ENCODE assay signal across 12 mouse cellular contexts in the genomic region with DNA sequence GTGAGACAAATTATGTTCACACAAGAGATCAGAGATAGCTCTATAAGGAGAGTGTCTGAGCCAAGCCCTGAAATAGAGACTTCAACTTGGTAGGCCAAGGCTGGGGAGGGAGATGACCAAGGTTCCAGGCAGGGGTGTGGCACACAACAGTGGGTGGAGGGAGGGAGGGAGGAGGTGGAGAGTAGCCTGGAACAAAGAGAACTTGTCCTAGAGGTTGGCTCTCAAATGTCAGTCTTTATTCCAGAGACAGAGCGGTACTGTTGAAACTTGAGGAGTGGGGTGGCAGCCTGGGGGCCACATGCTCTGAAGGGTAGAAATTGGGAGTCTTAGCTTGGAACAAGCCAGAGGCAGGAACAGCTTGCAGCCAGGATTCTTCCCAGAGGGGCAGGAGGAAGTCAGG.
DNase-seq lines count a peak whose midpoint lies in the region; ATAC-seq lines count a peak whose summit lies in the region.
"Had no signal": no experiment of that assay in that cellular context is flagged by ENCODE, and none has a peak within 500 bp of the region (broad histone marks: within the 10 kb centered on the region; RNA-seq: fewer than 3 reads in every experiment).

No protein-coding gene starts in this region.

- no peaks in the 10 kb centered on the region for H3K9me3 ChIP-seq in heart, embryonic 11.5 days (replicated peaks; ENCODE audit: control insufficient read depth, low read length)
- H3K9me3 ChIP-seq in neural tube, embryonic 12.5 days: no peaks in the 10 kb centered on the region
- no peaks in the 10 kb centered on the region for H3K9me3 ChIP-seq in embryonic facial prominence, embryonic 11.5 days (replicated peaks; ENCODE audit: control insufficient read depth, low read length)
- H3K9me3 ChIP-seq in limb, embryonic 15.5 days: no peaks in the 10 kb centered on the region
- H3K9me3 ChIP-seq: midbrain, embryonic 15.5 days had no signal

- no peaks in the 10 kb centered on the region for H3K27me3 ChIP-seq in heart, embryonic 11.5 days (ENCODE audit: control insufficient read depth, insufficient read depth, low read length)
- no peaks in the 10 kb centered on the region for H3K27me3 ChIP-seq in neural tube, embryonic 12.5 days (replicated peaks)
- no peaks in the 10 kb centered on the region for H3K27me3 ChIP-seq in embryonic facial prominence, embryonic 11.5 days (ENCODE audit: control insufficient read depth, insufficient read depth, low read length)
- H3K27me3 ChIP-seq in limb, embryonic 15.5 days: no peaks in the 10 kb centered on the region
- H3K27me3 ChIP-seq: midbrain, embryonic 15.5 days had no signal

- WGBS in heart, embryonic 11.5 days (ENCODE audit: insufficient replicate concordance): 81% methylated on average over 1 of the region's 1 CpGs
- 52% methylated on average over 1 of the region's 1 CpGs for WGBS in neural tube, embryonic 12.5 days
- WGBS in embryonic facial prominence, embryonic 11.5 days: 15% methylated on average over 1 of the region's 1 CpGs
- 43% methylated on average over 1 of the region's 1 CpGs for WGBS in limb, embryonic 15.5 days

- H3K4me2 ChIP-seq in heart, embryonic 11.5 days: no peak overlapping the region
- H3K4me2 ChIP-seq in neural tube, embryonic 12.5 days (replicated peaks): no peak overlapping the region
- no peak overlapping the region for H3K4me2 ChIP-seq in embryonic facial prominence, embryonic 11.5 days (ENCODE audit: low read depth, low read length)
- H3K4me2 ChIP-seq in limb, embryonic 15.5 days: no peak overlapping the region
- H3K4me2 ChIP-seq: midbrain, embryonic 15.5 days had no signal

- ATAC-seq in heart, embryonic 11.5 days (replicated peaks; ENCODE audit: insufficient number of reproducible peaks, low FRiP score, low TSS enrichment): no peak
- no peak for ATAC-seq in neural tube, embryonic 12.5 days (ENCODE audit: low FRiP score, low read depth)
- ATAC-seq in embryonic facial prominence, embryonic 11.5 days (replicated peaks; ENCODE audit: insufficient number of reproducible peaks, low FRiP score, low TSS enrichment, low read depth): peak; percentile 54
- peak; percentile 49; the same call in 1 of the 2 replicates for ATAC-seq in limb, embryonic 15.5 days (ENCODE audit: insufficient number of reproducible peaks, low FRiP score, low TSS enrichment, low read depth)
- ATAC-seq: midbrain, embryonic 15.5 days had no signal

- no peak overlapping the region for H3K4me3 ChIP-seq in heart, embryonic 11.5 days (ENCODE audit: low read depth, low read length)
- no peak overlapping the region for H3K4me3 ChIP-seq in neural tube, embryonic 12.5 days
- no peak overlapping the region for H3K4me3 ChIP-seq in embryonic facial prominence, embryonic 11.5 days (ENCODE audit: low read depth, low read length)
- H3K4me3 ChIP-seq in limb, embryonic 15.5 days: no peak overlapping the region
- H3K4me3 ChIP-seq: midbrain, embryonic 15.5 days had no signal

- H3K9ac ChIP-seq in heart, embryonic 11.5 days (ENCODE audit: low read depth, low read length): no peak overlapping the region
- no peak overlapping the region for H3K9ac ChIP-seq in neural tube, embryonic 12.5 days
- no peak overlapping the region for H3K9ac ChIP-seq in embryonic facial prominence, embryonic 11.5 days (replicated peaks; ENCODE audit: low read length)
- H3K9ac ChIP-seq in limb, embryonic 15.5 days: no peak overlapping the region
- H3K9ac ChIP-seq: midbrain, embryonic 15.5 days had no signal

- DNase-seq in heart, adult 11 months: peak; percentile 91
- DNase-seq in neural tube, embryonic 10.5 days (ENCODE audit: extremely low spot score, low spot score): no peak
- DNase-seq in embryonic facial prominence, embryonic 11.5 days (ENCODE audit: low spot score): peak; percentile 50
- DNase-seq in spleen, adult 18-20 months: no peak
- no peak for DNase-seq in heart, adult 8-10 months (ENCODE audit: low spot score)
- DNase-seq: cerebellum, postnatal 10 days; heart, postnatal 10 days; kidney, postnatal 36 days had no signal

- H3K36me3 ChIP-seq in heart, embryonic 11.5 days (ENCODE audit: control insufficient read depth, insufficient read depth, low read length): 0 out of 2 replicates have a peak, but pooled peaks cover 2% of the 10 kb centered on the region
- peaks cover 14% of the 10 kb centered on the region for H3K36me3 ChIP-seq in neural tube, embryonic 12.5 days
- no peaks in the 10 kb centered on the region for H3K36me3 ChIP-seq in embryonic facial prominence, embryonic 11.5 days (replicated peaks; ENCODE audit: control insufficient read depth, insufficient read depth, low read depth, low read length)
- peaks cover 33% of the 10 kb centered on the region for H3K36me3 ChIP-seq in limb, embryonic 15.5 days

- no peak overlapping the region for H3K27ac ChIP-seq in heart, embryonic 11.5 days (ENCODE audit: low read depth, low read length)
- H3K27ac ChIP-seq in neural tube, embryonic 12.5 days: peak overlapping the region; percentile 7; the same call in 1 of the 2 replicates
- peak overlapping the region; percentile 48; the same call in 1 of the 2 replicates for H3K27ac ChIP-seq in embryonic facial prominence, embryonic 11.5 days (replicated peaks; ENCODE audit: low read depth, low read length)
- H3K27ac ChIP-seq in limb, embryonic 15.5 days: peak overlapping the region; percentile 62

- peaks cover 3% of the 10 kb centered on the region; the same call in 1 of the 2 replicates for H3K4me1 ChIP-seq in heart, embryonic 11.5 days (ENCODE audit: control insufficient read depth, insufficient read depth, low read length)
- peaks cover 22% of the 10 kb centered on the region for H3K4me1 ChIP-seq in neural tube, embryonic 12.5 days
- H3K4me1 ChIP-seq in embryonic facial prominence, embryonic 11.5 days (ENCODE audit: control insufficient read depth, insufficient read depth, low read length): no peaks in the 10 kb centered on the region
- peaks cover 28% of the 10 kb centered on the region for H3K4me1 ChIP-seq in limb, embryonic 15.5 days

Comparison
In these comparisons a context has a peak if more than half of its experiments do, and no peak if none do; other contexts are left out.
1. DNase-seq: peak in heart, adult 11 months (single experiment) and embryonic facial prominence, embryonic 11.5 days (single experiment); none in neural tube, embryonic 10.5 days (single experiment), spleen, adult 18-20 months (0 of 2) and heart, adult 8-10 months (single experiment).
2. ATAC-seq: peak in embryonic facial prominence, embryonic 11.5 days (single experiment) and limb, embryonic 15.5 days (single experiment); none in heart, embryonic 11.5 days (single experiment) and neural tube, embryonic 12.5 days (single experiment).